Mouse (Mus musculus) Patski (cell line): Measurements from ENCODE around the gene Snx15. TPM values are rescaled to one million over a fixed set of nuclear protein-coding genes. Genes with fewer than 3 reads are reported as not detected.
A peak's percentile ranks its signal among the peaks of the same experiment; 100 is the strongest.

Experiments used
- ATAC-seq: fragments of 100-300 bp; one replicate; pipeline ENCODE4 v1.8.0; 2021
- CTCF ChIA-PET: fragments of 350-600 bp; sonication (Branson Sonifier 250); formaldehyde crosslinking; loops from one replicate; lab custom pipeline; 2022; ENCODE audit warnings: inconsistent platforms; lab: Charles Lee
- POLR2A ChIA-PET: fragments of 350-600 bp; sonication (Branson Sonifier 250); formaldehyde crosslinking; loops from one replicate; lab custom pipeline; 2022; ENCODE audit warnings: antibody characterized with exemption, inconsistent platforms; lab: Charles Lee
- DNase-seq: peaks from one replicate; pipeline ENCODE4 v3.0.0-alpha.2; 2011; ENCODE audit warnings: low read depth, low spot score
- H3K27me3 ChIP-seq: fragments of 371-371 bp; one replicate; pipeline ENCODE4 v1.5.1; 2021
- CTCF ChIP-seq: fragments of 100-300 bp; IDR thresholded peaks from one replicate; pipeline ENCODE4 v1.5.1; 2021
- in situ Hi-C: fragments of 300-500 bp; cut with MboI; formaldehyde crosslinking; loops from 3 replicates; pipeline ENCODE4 v1.11.1; 2018; ENCODE audit warnings: low pct_unique_long_range_greater_than_20kb, mixed read lengths
- polyA plus RNA-seq: library from polyadenylated mRNA; unstranded; gene quantifications from one replicate; pipeline ENCODE4 v1.2.3, GENCODE M21; 2021

The Snx15 gene
- polyA plus RNA-seq, 1 experiment from 2014 or later = 40.4 TPM

DNA sequence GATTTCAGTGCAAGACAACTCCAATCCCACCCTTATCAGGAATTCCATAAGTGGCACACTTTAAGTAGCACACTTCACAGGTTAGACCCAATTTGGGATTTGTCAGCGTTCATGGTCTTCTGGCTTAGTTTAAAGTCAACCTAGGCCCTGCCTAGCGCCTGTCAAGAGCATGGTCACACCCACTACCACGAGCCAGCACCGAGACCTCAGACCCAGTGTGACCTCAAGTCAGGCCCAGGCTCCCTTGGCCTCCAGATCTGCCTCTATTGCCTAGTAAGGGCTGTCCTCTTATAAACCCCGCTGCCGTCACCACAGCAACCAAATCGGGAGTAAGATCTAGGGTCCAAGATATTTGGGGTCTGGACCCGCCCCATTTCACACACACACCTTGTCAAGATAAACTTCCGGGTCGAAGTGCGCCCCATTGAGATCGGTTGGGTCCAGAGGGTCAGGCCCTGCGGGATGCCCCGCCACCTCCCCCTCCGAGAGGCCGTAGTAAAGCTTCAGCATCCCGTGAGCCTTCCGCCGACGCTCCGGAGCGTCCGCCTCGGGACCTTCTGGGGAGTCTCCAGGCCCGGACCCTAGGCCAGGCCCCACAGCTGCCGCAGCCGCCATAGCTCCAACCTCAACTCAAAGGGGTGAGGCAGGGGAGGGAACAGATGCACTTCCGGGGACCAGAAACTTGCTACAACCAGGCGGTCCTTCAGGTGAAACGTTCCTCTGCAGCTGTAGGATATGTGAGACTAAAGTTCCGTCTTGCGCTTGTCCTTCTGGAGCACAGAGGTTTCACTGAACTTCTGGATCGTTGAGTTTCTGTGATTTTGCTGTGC, 51.3 kb downstream of the Snx15 start, which contains the start of gene Vps51:
Gene Vps51, minus strand, starts transcription at position 668 of the 830 bp plus-strand sequence.
- TF ChIP-seq CTCF = no peak
- ChIA-PET CTCF (interaction anchor here (3.9 kb wide), 1 partner anchor 9 kb away, joined by 27 read pairs; the partner anchor contains the start of gene Tm7sf2), POLR2A (interaction anchor here (1.1 to 1.8 kb wide), 3 partner anchors 9 to 41 kb away, joined by 3 to 6 read pairs (median 4); partner anchors contain the start of gene Sac3d1)
- in situ Hi-C loops = no loop called here
- no peaks in the 10 kb centered on the region for H3K27me3 ChIP-seq
- DNase-seq (no peak), ATAC-seq (peak; percentile 63)

DNA sequence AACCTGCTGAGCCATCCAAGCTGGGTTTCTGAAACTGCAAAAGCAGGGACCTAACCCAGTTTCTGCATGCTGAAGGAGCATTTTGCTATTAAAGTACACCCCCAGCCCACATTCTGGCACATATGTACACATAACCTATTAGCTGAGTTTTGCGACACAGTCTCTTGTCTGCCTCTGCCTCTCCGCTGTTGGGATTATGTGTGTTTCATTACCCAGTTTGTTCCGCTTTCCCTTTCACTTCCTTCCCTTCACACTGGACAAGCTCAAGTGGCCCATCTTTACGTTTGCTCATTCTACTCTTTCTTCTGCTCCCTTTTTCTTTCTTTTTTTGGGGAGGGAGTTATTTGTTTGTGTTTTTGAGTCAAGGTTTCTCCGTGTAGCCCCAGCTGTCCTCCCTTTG, 54.2 kb downstream of the Snx15 start:
- DNase-seq (no peak), ATAC-seq (no peak)
- in situ Hi-C loops = no loop called here
- CTCF ChIA-PET = no interaction called here
- TF ChIP-seq CTCF = no peak
- no peaks in the 10 kb centered on the region for H3K27me3 ChIP-seq
- POLR2A ChIA-PET = no interaction called here

DNA sequence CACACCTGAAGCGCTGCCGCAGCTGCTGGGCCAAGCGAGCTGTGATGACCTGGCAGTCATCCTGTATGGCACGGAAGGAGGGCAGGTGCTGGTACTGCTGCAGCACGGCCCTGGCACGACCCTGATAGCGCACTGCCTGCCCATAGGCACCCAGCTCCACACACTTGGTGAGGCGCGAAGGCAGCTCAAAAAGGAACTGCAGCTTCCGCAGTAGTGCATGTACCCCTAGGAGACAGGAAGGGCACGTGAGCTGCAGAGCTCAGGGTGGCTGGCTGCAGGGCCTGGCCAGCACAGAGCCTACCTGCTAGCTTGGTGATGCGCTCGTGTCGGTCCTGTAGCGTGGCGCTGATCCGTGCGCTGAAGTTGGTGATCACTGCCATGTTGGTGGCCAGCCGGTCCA, 56.8 kb downstream of the Snx15 start:
- CTCF ChIA-PET = no interaction called here
- DNase-seq (no peak), ATAC-seq (no peak)
- H3K27me3 ChIP-seq = no peaks in the 10 kb centered on the region
- TF ChIP-seq CTCF = no peak
- in situ Hi-C loops = no loop called here
- POLR2A ChIA-PET = interaction anchor here (0.5 kb wide), 1 partner anchor 22 kb away, joined by 5 read pairs; no protein-coding TSS in a partner anchor

DNA sequence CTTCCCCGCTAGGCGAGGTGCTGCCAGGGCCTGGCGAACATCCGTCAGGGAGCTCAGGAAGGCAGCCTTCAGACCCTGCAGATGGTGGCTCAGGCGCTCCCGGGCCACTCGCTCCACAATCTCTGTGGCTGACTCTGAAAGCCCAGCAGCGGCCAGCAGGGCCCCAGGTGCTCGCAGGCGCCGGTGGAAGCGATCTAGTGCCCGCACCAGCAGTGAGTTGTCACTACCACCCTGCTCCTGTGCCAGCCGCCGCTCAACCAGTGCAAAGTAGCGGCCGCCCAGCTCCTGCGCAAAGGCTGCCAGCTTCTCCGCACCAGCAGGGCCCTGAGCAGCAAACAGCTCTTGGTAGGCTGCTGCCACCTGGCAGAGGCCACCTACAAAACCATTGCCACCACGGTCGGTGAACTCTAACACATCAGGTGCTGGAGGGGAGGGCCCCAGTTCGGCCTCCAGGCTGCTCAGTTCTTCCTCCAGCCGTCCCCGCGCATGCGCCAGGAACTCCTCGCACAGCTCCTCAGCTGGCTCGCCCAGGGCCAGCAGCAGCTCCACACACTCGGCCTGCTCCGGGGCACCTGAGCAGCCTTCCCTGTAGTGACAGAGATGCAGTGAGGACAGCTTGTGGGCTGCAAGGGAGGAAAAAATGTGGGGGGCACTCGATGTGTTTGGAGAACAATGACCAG, 57.4 kb downstream of the Snx15 start:
- ChIA-PET POLR2A (interaction anchor here (0.5 to 0.6 kb wide), 2 partner anchors 22 to 654 kb away, joined by 5 read pairs; no protein-coding TSS in a partner anchor), CTCF (no interaction called here)
- no peak for TF ChIP-seq CTCF
- no peaks in the 10 kb centered on the region for H3K27me3 ChIP-seq
- DNase-seq (no peak), ATAC-seq (no peak)
- in situ Hi-C loops = no loop called here

DNA sequence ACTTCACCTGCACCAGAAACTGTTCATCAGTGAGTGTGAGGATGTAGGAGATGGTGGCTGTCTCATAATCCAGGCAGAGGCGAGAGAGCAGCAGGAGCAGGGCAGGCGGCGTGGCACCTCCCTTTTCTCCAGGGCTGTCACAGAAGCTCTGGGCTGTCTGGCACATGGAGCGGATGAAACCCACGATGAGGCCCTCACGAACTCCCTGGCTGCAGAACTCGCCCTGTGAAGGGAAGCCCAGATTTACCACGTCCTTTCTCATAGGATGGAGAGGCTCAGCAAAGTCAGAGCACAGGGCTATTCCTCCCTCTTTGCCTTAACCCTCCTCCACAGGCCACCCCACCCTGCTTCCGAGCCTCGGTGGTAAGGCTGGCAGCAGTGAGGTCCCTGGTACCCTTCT, 58.3 kb downstream of the Snx15 start:
- in situ Hi-C loops = no loop called here
- DNase-seq (no peak), ATAC-seq (no peak)
- H3K27me3 ChIP-seq = no peaks in the 10 kb centered on the region
- ChIA-PET POLR2A (interaction anchor here (0.6 kb wide), 1 partner anchor 653 kb away, joined by 5 read pairs; no protein-coding TSS in a partner anchor), CTCF (no interaction called here)
- TF ChIP-seq CTCF = no peak

Other genes with a start within 250 kb of the Snx15 start
- 1.2 TPM for gene Tigd3, start 234.2 kb downstream of the Snx15 start, polyA plus RNA-seq
- 94.5 TPM for gene Dpf2, start 215.3 kb downstream of the Snx15 start, polyA plus RNA-seq
- 6.5 TPM for gene Cdc42ep2, start 203.5 kb downstream of the Snx15 start, polyA plus RNA-seq
- 24.0 TPM for gene Pola2, start 164.1 kb downstream of the Snx15 start, polyA plus RNA-seq
- not detected for gene Slc22a20, start 142.2 kb downstream of the Snx15 start, polyA plus RNA-seq
- gene Capn1, start 112.4 kb downstream of the Snx15 start, polyA plus RNA-seq = 70.4 TPM
- gene Syvn1, start 81.7 kb downstream of the Snx15 start, polyA plus RNA-seq = 55.2 TPM
- gene Mrpl49, start 70.5 kb downstream of the Snx15 start, polyA plus RNA-seq = 68.9 TPM
- 1,123 TPM for gene Fau, start 70.5 kb downstream of the Snx15 start, polyA plus RNA-seq
- 38.3 TPM for gene Znhit2, start 67.1 kb downstream of the Snx15 start, polyA plus RNA-seq
- gene Tm7sf2, start 59.9 kb downstream of the Snx15 start, polyA plus RNA-seq = 21.5 TPM
- 63.3 TPM for gene Vps51, start 51.1 kb downstream of the Snx15 start, polyA plus RNA-seq
- gene Tmem262, start 48.3 kb downstream of the Snx15 start, polyA plus RNA-seq = 0.15 TPM
- 0.83 TPM for gene Gm28374, start 46.0 kb downstream of the Snx15 start, polyA plus RNA-seq
- gene Zfpl1, start 43.3 kb downstream of the Snx15 start, polyA plus RNA-seq = 59.4 TPM
- 16.4 TPM for gene Cdca5, start 43.3 kb downstream of the Snx15 start, polyA plus RNA-seq
- 0.33 TPM for gene AC131692.1, start 33.9 kb downstream of the Snx15 start, polyA plus RNA-seq
- 0.54 TPM for gene Naaladl1, start 22.5 kb downstream of the Snx15 start, polyA plus RNA-seq
- gene Sac3d1, start 9.7 kb downstream of the Snx15 start, polyA plus RNA-seq = 17.0 TPM
- 0.08 TPM for gene Batf2, start 12.7 kb upstream of the Snx15 start, polyA plus RNA-seq
- 122 TPM for gene Arl2, start 13.2 kb upstream of the Snx15 start, polyA plus RNA-seq
- gene Majin, start 56.1 kb upstream of the Snx15 start, polyA plus RNA-seq = not detected
- gene Gpha2, start 98.1 kb upstream of the Snx15 start, polyA plus RNA-seq = 0.26 TPM
- gene Ppp2r5b, start 107.6 kb upstream of the Snx15 start, polyA plus RNA-seq = 172 TPM
- gene Atg2a, start 113.4 kb upstream of the Snx15 start, polyA plus RNA-seq = 32.5 TPM
- 88.7 TPM for gene Ehd1, start 148.4 kb upstream of the Snx15 start, polyA plus RNA-seq
- 41.2 TPM for gene Cdc42bpg, start 178.2 kb upstream of the Snx15 start, polyA plus RNA-seq
- gene Men1, start 206.7 kb upstream of the Snx15 start, polyA plus RNA-seq = 63.2 TPM
- 45.6 TPM for gene Map4k2, start 212.8 kb upstream of the Snx15 start, polyA plus RNA-seq
- 186 TPM for gene Sf1, start 235.4 kb upstream of the Snx15 start, polyA plus RNA-seq